Mouse (Mus musculus) embryo, embryonic 9.5 days (tissue): ENCODE data around the gene Med13.

Source experiments
- DNase-seq: peaks from one replicate; pipeline ENCODE4 v3.0.0-alpha.2; 2017; ENCODE audit errors: extremely low spot score

Gene Med13

DNA sequence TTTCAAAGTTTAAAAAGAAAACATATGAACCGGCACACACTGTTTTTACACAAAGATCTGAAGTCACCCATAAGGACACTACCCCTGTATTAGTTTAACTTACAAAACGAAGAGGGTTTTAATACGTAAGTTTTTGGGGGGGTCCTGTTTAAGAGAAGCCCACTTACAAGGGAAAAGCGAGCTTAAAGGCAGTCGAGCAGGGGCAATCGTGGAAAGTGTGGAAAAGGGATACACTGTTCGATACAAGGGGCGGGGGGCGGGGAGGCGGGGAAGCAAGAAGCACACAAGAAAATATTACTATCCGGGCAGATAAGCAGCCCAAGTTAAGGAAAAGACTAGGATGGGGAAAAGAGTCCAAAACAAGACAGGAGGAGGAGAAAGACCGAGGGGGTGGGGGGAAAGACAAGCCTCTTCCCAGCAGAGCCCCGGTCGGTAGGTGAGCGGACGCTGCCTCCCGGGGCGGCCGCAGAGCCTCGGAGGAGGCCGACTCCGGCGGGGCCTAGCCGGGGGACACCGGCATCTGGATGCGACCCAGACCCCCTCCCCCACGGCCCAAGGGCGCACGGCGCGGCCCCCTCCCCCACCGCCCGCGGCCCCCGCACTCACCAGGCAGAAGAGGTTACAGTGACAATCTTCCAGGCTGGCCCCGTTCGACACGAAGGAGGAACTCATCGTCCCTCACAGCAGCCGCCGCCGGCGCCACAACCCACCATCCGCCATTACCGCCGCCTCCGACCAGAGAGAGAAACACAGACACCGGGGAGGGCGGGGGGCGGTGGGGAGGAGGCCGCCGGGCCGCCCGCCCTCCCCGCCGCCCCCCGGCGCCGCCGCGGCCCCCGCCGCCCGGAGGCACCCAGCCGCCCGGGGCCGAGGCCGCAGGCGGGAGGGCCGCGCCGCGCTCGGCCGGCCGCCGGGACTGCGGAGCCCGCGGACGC, at the start of gene Med13:
Med13 (minus strand) TSS at position 749 of the 935 bp plus-strand sequence.
- peak; percentile 74 for DNase-seq

DNA sequence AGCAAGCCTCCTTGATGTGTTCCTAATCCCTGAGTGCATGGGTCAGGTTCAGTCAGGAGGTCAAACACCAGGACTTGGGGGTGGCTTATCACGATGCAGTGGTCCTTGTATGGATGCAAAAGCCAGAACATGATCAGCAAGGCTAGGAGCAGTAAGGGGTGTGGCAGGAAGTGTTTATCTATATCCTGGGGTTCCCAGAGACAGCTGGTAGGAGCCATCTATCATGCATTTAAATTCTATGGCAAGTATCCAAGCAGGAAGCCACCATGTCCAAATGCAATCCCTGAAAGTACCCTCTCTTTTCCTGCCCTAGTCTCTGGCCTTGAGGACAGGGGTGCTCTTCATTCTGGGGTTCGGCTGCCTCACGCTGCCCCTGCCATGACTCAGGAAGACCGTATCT, 47.2 kb upstream of the Med13 start:
- DNase-seq: no peak

DNA sequence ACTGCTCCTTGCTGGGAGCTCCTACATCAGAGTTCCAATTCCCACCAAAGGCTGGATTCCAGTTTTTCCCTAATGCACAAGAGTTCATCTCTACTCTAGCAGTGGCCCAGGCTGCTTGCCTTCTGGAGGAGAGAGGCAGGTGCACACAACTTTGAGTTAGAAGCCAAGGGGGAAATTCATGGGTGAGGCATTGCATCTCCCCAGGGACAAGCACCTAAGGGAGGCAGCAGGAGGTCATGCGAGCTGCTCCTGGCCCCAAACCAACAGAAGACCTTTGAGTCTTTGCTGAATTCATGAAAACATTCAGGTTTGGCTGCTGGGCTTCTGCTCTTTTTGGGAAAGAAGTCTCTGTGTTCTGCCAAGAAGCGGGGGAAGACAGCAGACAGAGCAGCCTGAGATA, 46.4 kb upstream of the Med13 start:
- DNase-seq: no peak

DNA sequence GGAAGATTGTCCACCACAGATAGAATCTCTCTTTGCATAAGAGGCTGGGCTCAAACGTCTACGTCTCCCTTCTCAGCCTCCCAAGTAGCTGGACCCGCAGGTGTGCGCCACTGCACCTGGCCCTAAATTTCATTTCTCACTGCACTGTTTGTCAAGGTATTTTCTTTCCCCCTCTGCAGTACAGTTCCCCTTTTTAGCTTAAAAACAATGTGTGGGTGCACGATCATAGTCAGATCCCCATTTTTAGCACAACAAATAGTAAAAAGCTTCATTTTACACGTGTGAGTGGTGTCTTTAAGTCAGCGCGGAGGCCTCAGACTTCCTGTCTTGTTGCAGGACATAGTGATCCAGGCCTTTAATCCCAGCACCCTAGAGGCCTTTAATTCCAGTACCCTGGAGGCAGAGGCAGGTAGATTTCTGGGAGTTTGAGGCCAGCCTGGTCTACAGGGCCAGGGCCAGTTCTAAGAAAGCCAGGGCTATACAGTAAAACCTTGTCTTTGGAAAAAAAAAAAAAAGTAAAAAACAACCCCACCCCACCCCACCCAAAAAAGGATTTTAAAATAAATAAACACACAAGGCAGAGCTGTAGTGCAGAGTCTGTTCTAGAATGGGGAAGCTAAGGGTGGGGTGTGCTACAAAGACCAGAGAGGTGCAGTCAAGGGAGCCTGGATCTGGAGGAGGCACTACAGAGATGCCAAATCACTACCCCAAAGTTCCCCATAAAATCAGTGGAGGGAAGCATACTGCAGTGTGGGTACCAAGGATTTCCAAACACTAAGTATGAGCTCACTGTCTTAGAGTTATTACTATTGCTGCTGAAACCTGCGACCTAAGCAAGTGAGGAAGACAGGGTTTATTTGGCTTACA, 42.1 kb upstream of the Med13 start:
- no peak for DNase-seq

DNA sequence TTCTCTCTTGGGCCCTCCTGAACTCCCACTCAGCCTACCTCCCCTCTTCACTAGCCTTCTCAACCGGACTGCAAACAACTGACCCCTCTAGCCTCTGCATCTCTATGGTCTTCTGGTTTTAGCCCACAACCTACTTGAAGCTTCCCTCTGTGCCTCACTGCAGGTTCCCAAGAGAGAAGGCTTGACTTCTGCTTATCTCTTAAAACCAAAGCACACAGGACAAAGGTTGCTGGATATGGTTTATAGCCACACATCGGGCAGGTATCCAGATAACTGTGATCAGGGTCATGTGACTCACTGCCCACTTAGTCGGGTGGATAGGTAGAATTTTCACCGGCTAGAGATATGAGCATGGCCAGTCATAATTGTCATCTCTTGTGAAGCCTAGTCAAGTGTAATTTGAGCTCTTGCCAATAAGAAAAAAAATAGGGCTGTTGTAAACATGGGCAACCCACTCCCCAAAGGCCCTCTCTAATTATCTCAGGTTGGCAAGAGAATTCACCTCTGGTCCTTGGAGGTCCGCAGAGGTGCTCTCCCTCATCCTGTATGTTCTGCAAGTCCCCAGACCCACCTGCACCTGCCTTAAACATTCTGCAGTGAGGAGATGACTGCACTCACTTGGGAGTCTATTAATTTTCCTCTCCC, 39.7 kb upstream of the Med13 start:
- no peak for DNase-seq

DNA sequence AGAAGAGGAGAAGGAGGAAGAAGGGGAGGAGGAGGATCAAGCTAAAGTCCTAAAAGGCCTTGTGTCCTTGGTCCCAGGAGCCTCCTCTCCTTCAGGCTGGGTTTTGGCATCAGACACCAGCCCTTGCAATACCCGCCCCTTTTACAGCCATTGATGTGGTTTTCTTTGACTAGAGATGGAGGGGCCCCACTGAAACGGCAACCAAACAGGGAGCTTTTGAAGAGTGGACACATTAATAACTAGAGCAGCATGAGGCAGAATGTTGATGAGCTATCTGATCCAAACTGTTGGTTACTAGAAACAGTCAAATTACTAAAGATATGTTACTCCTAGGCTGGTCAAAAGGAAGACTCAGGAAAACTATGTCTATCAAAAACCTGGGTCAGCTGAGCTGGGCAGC, 39.1 kb upstream of the Med13 start:
- no peak for DNase-seq

DNA sequence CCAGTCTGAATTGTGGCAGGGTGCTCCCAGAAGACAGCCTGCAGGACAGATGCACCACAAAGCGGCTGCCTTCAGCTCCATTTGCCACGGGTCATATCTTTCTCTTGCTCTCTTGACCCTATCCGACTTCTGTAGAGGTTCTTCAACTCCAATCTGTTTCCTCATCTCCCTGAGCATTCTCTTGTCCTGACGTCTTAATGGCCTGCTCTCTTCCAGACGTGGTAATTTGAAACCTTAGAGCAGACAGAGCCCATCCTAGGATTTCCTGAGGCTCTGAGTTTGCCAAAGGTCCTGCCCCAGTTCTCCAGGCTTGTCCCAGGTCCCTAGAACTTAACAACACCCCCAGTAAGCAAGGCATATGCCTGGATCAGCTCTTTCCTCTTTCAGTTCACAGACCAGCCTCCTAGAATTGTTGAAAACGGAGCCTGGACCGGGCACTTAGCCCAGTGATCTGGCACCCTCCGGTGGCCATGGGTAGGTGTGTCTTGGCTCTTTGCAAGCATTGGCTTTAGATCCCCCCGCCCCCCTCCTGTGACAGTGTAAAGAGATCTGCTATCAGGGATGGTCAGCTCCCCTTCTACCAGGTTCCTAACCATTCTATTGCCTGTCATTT, 38.2 kb upstream of the Med13 start:
- peak; percentile 76 for DNase-seq

DNA sequence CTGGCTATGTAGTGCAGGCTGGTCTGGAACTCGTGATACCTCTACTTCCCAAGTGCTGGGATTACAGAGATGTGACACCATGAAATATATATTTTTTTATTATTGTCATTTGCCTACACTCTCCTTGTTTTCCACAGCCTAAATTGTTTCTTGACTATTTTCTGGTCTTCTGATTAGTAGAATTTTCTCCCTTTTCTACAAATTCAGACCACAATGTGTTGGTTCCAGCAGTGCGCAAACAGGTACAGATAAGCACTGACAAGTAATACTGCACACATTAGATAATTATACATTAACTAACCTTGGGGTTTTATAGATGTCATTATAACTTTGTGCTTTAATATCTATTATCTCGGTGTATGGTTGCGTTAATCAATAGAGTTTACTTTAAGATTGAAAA, 37.7 kb upstream of the Med13 start:
- no peak for DNase-seq

DNA sequence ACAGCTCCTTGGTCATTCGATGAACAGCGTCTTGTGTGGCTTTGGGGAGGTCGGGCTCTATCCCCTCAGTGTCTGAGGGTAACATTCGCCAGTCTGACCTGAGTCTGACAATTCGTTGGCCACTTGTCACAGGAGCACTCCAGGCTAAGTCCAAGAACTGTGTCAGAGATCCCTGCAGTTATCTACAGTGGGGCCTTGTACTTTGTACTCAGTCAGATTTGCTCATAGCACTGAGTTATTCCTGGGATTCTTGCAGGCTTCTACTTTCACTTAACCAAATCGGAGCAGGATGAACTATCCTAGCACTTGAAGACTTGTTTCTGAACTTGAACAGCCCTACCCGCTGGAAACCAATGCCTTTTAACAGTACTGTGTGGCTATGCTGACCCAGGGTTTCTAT, 34.3 kb upstream of the Med13 start:
- no peak for DNase-seq

DNA sequence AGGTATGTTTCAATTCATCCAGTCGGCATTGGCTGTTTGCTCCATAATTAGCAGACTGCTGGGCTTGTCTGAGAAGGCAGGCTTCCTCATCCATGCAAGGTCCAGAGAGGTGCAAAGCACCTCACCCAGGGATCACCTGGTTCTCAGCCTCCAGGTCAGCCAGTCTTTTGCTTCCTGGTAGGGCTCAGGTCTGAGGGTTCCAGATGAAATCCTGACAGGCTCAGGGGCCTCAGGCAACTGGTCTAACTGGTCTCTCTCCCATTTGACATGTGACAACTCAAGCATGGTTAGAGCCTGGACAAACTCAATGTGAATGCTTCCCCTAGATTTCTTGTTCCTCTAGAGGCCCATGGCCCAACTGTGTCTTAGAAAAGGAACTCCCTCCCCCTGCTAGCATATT, 32.9 kb upstream of the Med13 start:
- no peak for DNase-seq

DNA sequence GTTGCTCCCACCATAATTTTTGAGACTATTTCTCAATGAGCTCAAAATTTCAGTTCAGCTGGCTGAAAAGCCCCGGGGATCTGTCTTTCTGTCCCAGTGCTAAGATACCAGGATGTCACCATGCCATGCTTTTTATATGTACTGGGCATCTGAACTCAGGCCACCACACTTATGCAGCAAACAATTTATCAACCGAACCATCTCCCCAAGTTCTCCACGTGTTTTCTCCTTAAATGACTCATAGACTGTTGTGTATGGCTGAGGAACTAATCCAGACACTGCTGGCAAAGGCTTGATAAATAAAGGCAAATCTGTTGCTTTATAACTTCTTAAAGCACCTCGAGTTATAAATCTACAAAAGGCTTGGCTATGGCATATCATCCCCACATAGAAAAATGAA, 32.1 kb upstream of the Med13 start:
- no peak for DNase-seq

DNA sequence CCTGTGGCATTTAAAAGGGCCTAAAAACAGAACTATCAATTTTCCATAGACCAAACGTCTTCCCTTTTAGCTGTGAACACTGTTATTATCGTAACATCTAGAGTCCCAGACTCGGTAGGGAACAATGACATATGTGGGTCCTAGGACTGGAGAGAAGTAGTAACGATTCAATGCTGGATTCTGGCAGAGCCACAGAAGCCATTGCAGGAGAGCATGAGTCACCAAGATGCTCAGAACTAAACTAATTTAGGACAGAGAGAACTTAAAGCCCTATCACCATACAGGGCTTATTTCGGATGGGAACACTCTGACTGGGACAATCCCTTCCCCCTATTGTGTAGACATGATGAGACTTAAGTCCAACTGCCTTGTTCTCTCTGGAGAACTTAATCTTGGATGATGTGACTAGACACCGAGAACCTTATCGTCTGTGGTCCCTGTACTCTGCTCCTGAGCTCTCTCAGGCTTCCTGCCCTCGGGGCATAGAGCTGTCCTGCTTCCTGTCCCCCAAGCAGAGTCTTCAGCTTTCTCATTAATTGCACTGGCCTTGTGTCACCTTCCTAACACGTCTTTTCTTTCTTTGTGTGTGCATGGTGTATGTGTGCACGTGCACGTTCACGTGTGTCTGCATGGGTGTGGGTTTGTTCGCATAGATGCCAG, 31.5 kb upstream of the Med13 start:
- no peak for DNase-seq

DNA sequence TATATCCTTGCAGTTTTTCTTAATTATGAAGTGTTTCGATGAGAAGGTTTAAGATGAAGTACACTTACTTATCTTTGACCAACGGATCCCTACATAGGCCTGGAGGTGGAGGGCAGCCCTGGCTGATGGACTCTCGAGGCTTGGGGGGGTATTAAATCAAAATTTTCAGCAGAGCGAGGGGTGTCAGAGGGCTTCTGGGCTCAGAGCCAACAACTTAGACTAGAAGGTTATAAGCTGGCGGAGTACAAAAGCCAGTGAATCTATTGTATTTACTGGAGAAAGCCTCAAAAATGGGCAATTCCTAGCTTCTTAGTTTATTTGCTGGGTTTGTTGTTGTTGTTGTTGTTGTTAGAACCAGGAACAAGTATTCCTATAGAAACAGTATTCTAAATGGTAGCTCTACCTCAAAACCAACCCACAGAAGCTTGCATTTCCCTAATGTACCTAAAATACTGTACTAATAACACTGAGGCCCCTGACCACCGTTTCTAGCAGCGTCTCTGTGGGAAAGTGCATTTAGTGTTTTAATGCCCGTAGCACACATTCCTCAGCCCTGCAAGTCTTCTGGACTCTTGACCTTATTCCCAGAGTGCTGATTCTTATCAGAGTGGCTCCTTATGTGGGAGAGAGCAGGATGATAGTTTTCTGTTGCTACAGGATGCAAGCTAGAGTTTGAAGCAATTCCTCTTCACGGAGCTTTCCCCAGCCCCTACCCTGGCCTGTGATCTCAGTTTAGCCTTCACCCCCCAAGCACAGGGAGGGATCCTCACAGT, 29.9 kb upstream of the Med13 start:
- no peak for DNase-seq

DNA sequence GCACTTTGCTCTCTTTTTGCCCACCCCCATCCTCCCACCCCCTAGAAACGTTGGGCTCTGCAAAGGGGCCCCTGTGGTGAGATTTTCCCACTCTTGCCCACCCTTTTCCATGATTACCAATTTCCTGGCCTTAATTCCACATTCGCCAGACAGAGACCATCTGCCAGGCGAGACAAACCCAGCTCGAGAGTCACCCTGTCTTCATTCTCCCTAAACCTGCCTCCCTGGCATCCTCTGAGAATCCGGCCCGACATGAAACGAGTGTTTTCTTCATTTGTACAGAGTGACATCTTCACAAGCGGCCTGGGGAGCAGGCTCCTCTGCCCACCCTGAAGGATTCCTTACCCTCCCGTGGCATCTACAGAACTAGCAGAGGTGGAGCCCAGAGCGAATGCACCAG, 29.2 kb upstream of the Med13 start:
- no peak for DNase-seq

DNA sequence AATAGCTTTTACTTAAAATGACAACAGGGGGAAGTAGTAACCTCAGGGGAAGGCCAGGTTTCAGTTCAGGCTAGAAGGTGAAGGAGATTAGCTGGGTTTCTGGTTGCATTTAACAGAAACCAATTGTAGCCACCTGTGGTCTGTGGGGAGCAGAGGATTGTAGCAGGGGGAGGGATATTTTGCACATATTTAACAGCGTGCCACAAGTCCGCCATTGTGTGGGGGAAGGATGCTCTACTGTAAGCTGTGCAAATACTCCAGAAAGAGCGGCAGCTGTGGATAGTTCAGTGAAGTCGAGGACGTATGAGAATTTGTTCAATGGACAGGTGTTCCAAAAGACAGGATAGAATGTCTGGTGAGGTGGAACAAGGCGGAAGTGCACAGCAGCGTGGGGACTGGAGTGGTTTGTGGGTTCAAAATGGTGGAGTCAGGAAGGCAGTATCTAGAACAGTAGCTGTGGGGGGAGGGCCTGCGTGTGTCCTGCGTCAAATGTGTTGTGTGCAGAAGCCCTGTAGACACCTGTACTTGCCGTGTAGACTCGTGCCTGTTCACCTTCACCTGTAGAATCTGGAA, 28.4 kb upstream of the Med13 start:
- DNase-seq: no peak

DNA sequence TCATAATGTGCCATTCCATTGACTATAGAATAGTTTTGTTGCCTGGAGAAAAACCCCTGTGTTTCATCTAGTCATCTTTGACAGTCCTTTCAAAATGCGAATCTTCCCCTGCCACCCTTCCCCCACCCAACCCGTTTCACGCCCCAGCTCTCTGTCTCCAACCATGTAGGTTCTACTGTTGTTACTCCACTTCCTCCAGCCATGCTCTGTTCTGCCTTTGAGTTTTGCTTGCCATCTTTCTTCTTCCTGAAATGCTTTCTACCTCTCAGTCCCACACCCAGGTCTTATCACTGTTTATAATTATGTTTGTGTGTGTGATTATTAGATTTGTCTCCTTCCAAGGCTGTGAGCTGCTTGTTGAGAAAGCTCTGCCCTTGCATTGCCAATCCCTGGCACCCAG, 26.7 kb upstream of the Med13 start:
- no peak for DNase-seq

DNA sequence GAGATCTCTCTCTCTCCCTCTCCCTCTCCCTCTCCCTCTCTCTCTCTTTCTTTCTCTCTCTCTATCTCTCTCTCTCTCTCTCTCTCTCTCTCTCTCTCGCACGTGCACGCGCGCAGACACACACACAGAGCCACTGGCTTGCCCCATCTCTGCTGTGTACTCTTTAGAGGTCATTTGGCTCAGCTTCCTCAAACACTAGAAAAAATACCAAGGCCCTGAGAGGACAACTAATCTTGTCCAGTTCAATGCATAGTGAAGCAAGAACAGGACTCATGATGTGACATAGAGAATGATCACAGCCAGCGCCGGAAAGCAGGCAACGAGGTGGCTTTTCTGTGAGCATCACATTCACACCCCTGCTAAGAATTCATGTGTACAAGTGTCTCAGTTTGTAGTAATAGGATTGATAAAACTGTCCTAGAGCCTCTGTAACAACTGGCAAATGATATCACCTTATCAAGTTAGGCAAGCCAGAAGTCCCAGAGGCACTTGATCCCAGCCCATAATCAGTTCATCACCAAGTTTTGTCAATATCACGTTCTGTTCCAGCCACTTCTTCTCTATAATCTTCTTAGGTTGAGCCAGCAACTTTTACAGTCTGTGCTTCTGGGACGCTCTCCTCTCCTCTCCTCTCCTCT, 25.2 kb upstream of the Med13 start:
- DNase-seq: no peak

DNA sequence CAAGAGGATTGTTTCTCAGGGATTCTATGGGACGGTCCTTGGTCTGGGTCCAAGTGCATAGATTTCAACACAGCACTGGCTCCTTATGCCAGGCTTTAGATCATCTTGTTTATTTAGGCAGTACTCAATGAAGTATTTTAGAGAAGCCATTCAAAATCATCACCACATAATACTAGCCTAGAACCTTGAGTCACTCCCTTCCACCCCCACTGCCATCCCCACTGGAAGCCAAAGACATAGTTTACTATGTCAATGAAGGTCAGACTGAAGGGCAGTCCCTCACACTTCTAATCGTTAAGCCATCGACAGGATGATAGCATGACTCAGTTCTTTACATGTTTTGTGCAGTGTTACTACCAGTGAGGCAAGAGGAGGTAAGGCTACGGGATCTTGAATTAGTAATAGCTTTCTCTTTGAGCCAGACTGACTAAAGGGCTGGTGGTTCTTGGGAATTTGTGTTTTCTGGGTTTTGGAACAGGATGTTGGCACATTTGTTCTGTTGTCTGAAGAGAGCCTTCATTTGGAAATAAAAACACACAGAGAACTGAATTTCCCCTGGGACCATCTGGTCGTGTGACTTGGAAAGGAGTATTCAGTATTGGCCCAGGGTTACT, 24.2 kb upstream of the Med13 start:
- no peak for DNase-seq

DNA sequence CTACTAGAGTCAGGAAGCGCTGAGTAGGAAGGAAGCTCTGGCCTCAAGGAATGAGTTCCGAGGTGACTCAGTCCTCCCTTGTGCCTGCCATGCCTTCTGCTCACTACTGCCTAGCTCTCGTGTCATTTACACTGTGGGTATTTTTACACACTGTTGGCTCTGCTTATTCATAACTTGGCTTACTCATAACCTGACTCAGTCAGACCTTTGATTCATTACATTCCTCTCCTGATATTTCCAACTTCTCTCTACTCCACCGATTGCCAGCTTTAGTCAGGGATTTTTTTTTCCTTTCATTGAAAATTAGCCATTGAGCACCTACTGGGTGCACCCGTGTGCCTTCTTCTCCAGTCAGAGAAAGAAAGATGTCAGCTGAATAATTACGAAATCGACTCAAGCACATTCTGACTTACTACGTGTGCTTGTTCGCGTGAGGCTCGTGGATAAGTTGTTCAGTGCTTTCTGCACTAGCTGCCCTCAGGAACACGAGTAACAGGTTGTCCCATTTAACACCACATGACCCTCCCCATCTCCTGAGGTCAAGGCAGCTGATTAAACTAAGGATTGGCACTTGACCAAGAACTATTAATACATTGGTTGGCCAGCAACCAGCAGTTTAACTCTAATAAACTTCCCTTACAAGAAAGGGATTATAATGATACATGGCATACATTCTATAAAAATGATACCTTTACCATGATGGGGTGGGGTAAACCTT, 23.3 kb upstream of the Med13 start:
- DNase-seq: no peak
